Mouse (Mus musculus) cerebellum, adult 11-12 months (tissue): ENCODE results near the gene Ccser2.

Experiments used
- DNase-seq: peaks from one replicate; pipeline ENCODE4 v3.0.0; 2022

Ccser2 gene

GRCm38 (mm10) chr14:36866966-36867700 is 101.4 kb downstream of the Ccser2 start:
- peak; percentile 13 for DNase-seq

DNA sequence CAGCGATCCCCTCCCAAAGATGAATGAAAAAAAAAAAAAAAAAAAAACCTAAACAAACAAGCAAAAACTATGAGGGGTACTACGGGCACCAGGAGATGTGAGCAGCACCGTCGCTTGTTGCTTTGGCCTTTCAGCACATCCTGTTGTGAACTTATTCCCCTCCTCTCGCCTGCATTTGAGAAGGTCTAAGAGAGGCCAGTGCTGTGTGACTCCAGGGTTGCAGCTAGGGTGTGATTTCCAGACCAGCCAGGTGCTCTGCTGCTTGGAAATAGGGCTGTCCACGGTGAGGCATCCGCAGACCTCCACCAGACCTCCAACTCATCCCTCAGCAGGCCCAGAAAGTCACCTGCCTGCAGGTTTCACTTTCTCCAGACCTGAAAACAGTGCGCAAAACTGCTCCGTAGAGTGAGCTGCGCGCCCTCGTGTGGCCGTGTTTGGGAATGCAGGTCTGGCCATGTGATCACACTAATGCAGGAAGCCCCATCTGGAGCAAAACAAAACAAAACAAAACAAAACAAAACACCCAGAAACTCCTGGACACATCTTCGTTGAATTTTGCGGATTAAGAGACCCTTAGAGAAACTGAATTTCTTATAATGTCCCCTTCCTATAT is 104.6 kb downstream of the Ccser2 start:
- peak; percentile 52 for DNase-seq

DNA sequence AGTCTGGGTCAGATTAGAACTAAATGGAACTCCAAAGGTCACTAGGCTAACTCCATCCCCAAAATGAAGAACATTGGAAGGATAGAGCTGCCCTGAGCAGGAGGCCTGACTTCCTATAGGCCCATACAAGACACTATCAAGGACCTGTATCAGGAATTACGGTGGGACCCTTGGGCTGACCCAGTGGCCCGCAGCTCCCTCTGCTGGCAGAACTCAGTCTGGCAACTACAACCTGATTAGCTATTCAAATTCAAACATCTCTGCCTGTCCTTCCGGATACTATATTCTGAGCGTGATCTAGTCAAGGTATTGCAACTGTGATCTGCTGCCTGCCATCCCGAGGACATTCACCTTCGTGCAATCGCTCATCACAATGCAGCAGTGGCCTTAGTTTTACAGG is 106.2 kb downstream of the Ccser2 start:
- DNase-seq = no peak

DNA sequence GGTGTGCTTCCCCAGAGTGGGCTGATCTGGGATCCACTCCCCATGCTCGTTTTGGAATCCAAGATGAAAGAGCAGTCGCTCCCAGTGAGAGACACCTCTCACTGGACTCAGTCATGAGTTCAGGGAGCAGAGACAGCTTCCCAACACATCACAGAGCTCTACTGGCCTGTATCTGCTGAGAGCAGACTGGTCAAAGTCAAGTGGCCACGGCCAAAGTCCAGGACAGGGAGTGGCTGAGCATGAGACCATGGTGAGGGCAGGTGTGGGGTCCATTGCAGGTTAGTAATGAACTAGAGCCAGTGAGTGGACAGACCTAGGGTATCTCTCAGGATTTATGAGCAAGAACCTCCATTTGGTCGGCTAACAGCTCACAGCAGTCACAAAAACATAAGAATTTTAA is 109.6 kb downstream of the Ccser2 start:
- DNase-seq = no peak

GRCm38 (mm10) chr14:36852972-36853371 is 115.6 kb downstream of the Ccser2 start:
- DNase-seq = no peak

- DNase-seq = no peak
These were observed 119.7 kb downstream of the Ccser2 start for GRCm38 (mm10) chr14:36848860-36849259.
